Mouse (Mus musculus) brain, embryonic 14.5 days (tissue): Measurements from ENCODE around the gene Ablim1. TPM values are rescaled to one million over a fixed set of nuclear protein-coding genes. Genes with fewer than 3 reads are reported as not detected.

ENCODE experiments used
- DNase-seq: peaks from one replicate; pipeline ENCODE4 v3.0.0-alpha.2; 2011; ENCODE audit warnings: low read depth
- CTCF ChIP-seq: fragments of 200-500 bp; IDR thresholded peaks from 2 replicates; pipeline ENCODE4 v1.5.1; 2012; ENCODE audit warnings: inconsistent platforms, mild to moderate bottlenecking, moderate library complexity, borderline replicate concordance; ENCODE audit not compliant: insufficient read depth, insufficient read length; ENCODE audit errors: extremely low read depth
- POLR2A ChIP-seq: fragments of 200-500 bp; IDR thresholded peaks from 2 replicates; pipeline ENCODE4 v1.6.1; 2012; ENCODE audit warnings: mild to moderate bottlenecking, inconsistent platforms, borderline replicate concordance; ENCODE audit not compliant: poor library complexity, insufficient read depth, insufficient read length, severe bottlenecking; ENCODE audit errors: extremely low read depth
- polyA plus RNA-seq: library from polyadenylated mRNA; depleted of rRNA; stranded (reverse); fragments of >200 nt; gene quantifications from 2 replicates; pipeline ENCODE4 v1.2.3, GENCODE M21; 2012; rRNA removed

The Ablim1 gene
- polyA plus RNA-seq, 1 experiment = 40.7 TPM

DNA sequence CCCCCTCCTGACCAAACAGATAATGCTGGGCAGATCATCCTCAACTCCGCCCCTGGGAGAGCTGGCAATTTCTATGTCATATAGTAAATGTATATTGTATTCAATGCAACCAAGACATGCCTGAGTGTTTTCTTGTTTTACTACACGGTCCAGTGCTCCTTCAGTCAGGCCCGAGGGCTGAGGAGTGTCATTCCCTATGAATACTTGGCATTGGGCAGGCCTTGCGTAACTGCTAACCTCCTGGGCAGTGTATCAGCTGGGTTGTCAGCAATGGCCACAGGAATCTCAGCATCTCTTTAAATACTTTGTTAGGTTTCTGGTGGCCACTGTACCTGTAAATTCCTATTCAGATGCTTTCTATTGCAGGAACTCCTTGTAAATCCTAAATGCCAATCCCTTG is 320.1 kb downstream of the Ablim1 start:
- DNase-seq = no peak
- TF ChIP-seq POLR2A (no peak), CTCF (no peak)

DNA sequence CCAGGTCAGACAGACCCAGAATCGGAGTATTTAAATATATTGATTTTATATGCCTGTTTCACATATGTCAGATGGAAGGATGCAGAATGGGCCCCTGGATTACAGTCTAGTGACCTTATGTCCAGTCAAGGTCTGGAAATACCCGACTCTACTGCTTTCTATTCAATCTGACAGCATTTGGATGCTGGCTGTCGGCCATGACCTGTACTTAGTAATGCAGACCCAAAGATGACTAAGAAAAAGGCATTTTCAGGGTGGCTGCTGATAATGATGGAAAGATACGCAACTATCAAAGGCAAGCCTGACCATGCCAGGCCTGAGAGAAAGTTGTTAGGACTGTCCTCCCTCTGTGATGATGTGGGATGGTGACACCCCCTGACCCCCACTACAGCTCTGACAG is 321.0 kb downstream of the Ablim1 start:
- TF ChIP-seq CTCF (no peak), POLR2A (no peak)
- no peak for DNase-seq

DNA sequence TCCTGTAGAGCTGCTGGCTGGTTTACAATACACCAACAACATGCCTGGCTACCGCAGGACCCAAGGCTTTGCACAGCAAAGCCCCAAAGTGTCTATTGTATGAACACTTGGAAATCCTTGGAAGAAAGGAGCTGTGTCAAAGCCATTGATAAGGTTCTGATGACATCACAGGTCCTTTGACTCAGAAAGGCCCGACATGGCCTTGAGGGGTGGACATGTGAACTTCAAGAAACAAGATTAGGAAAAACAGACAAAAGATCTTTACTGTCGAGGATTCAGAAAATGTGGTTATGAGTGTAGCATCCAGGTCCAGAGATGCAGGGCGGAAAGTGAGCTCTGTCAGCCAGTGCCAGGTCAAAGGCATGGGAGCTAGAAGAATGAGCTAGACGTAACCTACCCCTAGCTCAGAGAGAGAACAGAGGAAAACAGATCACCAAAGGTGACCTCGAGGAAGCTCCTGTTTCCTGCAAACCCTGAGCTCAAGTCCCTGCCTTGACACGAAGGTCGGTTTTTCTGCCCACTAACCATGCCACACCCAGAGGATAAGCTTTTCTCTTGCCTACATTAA is 321.7 kb downstream of the Ablim1 start:
- DNase-seq = no peak

DNA sequence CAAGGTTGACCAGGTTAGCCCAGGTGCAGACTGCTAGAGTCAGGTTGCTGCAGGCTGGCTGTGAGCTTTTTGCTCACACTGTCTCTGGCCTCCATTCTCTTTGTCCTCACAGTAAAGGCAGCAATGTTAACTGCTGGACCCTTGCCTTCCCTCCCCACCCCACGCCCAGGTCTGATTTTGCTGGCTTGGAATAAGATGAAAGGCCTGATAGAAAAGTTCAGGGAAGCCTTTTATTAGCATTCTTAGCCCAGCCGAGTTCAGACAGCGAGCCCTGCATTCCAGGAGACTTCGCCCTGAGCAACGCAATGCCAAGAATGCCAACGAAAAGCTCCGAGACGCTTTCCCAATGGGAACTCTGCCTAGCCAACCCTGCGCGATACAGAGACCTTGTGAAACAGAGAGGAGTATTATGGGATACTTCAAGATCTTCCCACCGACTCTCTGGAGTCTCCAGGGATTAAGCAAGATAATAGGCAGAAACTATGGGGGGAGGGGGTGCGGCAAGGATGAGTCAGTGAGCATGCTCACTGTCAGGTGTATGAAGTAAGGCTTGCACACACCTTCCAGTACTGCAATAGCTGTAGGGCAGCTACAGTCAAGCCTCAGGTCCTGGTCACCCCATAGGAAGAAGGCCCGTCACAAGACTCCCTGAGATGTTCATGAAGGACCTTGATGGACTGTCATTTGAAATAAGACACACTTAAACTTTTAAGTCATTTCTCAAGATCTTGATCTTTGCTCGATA is 324.2 kb downstream of the Ablim1 start:
- peak; percentile 88 for DNase-seq
- TF ChIP-seq POLR2A (no peak), CTCF (no peak)

More for the DNA sequence above, 321.7 kb downstream of the Ablim1 start:
- TF ChIP-seq CTCF (no peak), POLR2A (no peak)

DNA sequence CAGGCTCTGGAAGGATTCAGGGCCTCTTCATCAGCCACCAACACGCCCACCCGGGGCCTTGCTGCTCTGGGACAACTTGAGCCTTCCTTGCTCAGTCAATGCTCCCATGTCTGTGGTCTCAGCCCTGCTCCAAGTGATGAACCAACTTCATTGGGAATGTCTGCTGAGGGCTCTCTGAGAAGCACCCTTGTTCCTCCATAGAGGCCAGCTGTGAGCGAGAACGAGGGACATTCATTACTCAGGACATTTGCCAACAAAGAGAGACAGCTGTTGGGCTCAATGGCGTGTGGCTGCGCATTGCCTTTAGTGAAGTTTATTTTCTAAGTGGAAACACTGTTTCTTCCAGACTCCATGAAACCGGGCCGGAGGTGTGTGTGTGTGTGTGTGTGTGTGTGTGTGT is 325.5 kb downstream of the Ablim1 start:
- DNase-seq = no peak
- TF ChIP-seq POLR2A (no peak), CTCF (no peak)

DNA sequence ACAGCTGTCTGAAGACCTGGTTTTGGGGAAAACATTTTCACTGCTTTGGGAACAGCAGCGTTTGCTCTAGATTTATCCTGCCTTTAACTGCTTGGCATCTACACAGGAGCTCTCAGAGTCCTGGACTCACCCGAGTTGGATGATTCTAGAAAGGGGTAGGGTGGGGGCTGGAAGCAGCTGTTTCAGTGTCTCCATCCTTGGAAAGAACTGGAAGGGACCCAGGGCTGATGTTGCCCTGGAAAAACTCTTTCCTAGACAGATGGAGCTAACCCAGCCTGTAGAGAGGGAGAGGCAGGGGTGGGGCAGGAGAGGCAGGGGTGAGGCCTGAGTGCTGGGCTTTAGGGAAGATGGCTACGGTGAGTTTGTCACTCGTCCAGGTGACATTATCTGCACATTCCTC is 330.5 kb downstream of the Ablim1 start:
- DNase-seq = no peak
- no peak for TF ChIP-seq CTCF
- TF ChIP-seq POLR2A = no peak

DNA sequence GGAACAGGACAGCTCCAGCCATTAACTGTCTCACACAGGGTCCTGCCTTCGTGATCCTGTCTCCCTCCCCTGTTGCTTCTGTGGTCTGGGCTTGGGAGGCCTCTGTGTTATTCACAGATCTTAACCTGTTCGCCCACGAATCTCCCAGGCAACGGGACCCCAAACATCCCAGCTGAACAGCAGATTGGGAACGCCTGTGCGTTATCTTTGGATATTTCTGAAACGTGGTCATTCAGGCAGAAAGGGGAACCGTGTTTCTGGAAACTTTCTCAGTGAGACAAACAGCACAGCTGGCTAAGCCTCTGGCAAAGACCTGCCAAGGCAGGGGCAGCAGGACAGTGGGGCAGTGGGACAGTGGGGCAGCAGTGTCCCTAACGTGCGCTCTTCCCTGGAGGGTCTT is 331.0 kb downstream of the Ablim1 start:
- no peak for TF ChIP-seq CTCF
- TF ChIP-seq POLR2A = no peak
- no peak for DNase-seq

Other genes starting within 250 kb of the Ablim1 start
- 18.2 and 21.6 TPM in 2 replicates for gene Fam160b1, start 45.8 kb upstream of the Ablim1 start, polyA plus RNA-seq
- gene Trub1, start 138.0 kb upstream of the Ablim1 start, polyA plus RNA-seq = 19.8 and 21.6 TPM in 2 replicates